Mouse (Mus musculus) adrenal gland, postnatal 4 days (tissue): ENCODE results near the gene Spg20. TPM values are rescaled to one million over a fixed set of nuclear protein-coding genes. Genes with fewer than 3 reads are reported as not detected.

Experiments used
- DNase-seq, 2 experiments: peaks; one replicate each; pipeline ENCODE4 v3.0.0; 2021 to 2022; ENCODE audit warnings: low spot score in 2 of 2, mixed read lengths in 2 of 2
- microRNA-seq: library from miRNA; unstranded; fragments of <30 nt; microRNA quantifications from one replicate; pipeline ENCODE4 v1.2.0, GENCODE M21; 2021
- total RNA-seq, 2 experiments: library from RNA; stranded (reverse); gene quantifications; 2 replicates each; pipeline ENCODE4 v1.2.3; 2021

Gene Spg20
- total RNA-seq, 2 experiments from 2014 or later: 55.2 to 55.3 TPM

GRCm38 (mm10) chr3:55146441-55146840 lies 34.5 kb downstream of the Spg20 start:
- DNase-seq: no peak

- DNase-seq: no peak
Measured at GRCm38 (mm10) chr3:55147156-55147555, 35.2 kb downstream of the Spg20 start.

- no peak for DNase-seq
Measured at GRCm38 (mm10) chr3:55148091-55148490, 36.2 kb downstream of the Spg20 start.

- no peak for DNase-seq
Measured at GRCm38 (mm10) chr3:55151656-55152433, 39.9 kb downstream of the Spg20 start.

GRCm38 (mm10) chr3:55152673-55153334 lies 40.9 kb downstream of the Spg20 start:
- DNase-seq: no peak

- no peak for DNase-seq
Measured at GRCm38 (mm10) chr3:55154163-55154562, 42.3 kb downstream of the Spg20 start.

- no peak for DNase-seq
Measured at GRCm38 (mm10) chr3:55157413-55157812, 45.5 kb downstream of the Spg20 start.

GRCm38 (mm10) chr3:55161144-55161543 lies 49.2 kb downstream of the Spg20 start:
- DNase-seq: no peak

- DNase-seq: no peak
Measured at GRCm38 (mm10) chr3:55163510-55163909, 51.6 kb downstream of the Spg20 start.

- DNase-seq: no peak
Measured at GRCm38 (mm10) chr3:55172478-55172877, 60.6 kb downstream of the Spg20 start.

- no peak for DNase-seq
Measured at GRCm38 (mm10) chr3:55177271-55177670, 65.4 kb downstream of the Spg20 start.

GRCm38 (mm10) chr3:55181766-55182165 lies 69.9 kb downstream of the Spg20 start, which contains the start of gene Sohlh2:
Gene Sohlh2, plus strand, starts transcription at chr3:55182028.
- DNase-seq: no peak

Small RNA genes within 50 kb of the gene (microRNA-seq; reads per million reads assigned to microRNA genes)
- gene Gm22029: not detected

Other genes starting within 250 kb of the Spg20 start
- gene Sertm1, start 196.2 kb upstream of the Spg20 start, total RNA-seq: under 1 TPM in 1 of 2 experiments, not detected in 1; 0.20 TPM
- under 1 TPM; 0.67 to 0.79 TPM for gene Ccna1, start 56.6 kb upstream of the Spg20 start, total RNA-seq
- under 1 TPM; 0.17 to 0.34 TPM for gene Ccdc169, start 25.2 kb downstream of the Spg20 start, total RNA-seq
- under 1 TPM in 1 of 2 experiments, not detected in 1; 0.11 TPM for gene Sohlh2, start 69.9 kb downstream of the Spg20 start, total RNA-seq
- gene Dclk1, start 130.3 kb downstream of the Spg20 start, total RNA-seq: 10 to 100 TPM; 23.0 to 25.0 TPM